Comparison of ENCODE assay signal across 14 mouse cellular contexts in the genomic region with DNA sequence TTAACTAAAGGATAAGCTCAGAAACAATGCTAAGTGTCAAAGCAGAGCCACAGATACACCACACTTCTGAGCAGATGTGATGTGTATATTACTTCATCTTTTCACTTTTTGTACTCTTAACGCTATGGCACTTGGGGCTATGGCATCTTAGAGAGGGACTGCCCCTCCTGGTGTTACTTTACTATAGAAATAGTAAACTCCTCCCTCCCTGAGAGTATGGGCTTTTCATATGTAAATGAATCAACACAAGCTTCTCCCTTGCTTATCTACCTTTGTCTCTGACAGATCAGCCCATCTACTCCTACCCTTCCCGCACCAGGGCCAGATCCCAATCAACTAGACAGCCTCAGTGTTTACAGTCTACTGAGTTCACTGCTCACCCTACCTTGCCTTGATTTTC.
"Had no signal": no experiment of that assay in that cellular context is flagged by ENCODE, and none has a peak within 500 bp of the region (broad histone marks: within the 10 kb centered on the region; RNA-seq: fewer than 3 reads in every experiment).

No protein-coding gene starts in this region.

- H3K27ac ChIP-seq: kidney, embryonic 15.5 days; limb, embryonic 12.5 days; liver, embryonic 14.5 days; neural tube, embryonic 12.5 days; stomach, embryonic 15.5 days had no signal

- DNase-seq: kidney, postnatal 14 days; liver; lung, adult 18-20 months; midbrain, embryonic 14.5 days; retina, postnatal 1 day; right cerebral cortex, postnatal 4 days; spleen, adult 18-20 months; thymus, adult 2 months; thymus, postnatal 25 days had no signal

- H3K9me3 ChIP-seq: kidney, embryonic 15.5 days; limb, embryonic 12.5 days; neural tube, embryonic 12.5 days; stomach, embryonic 15.5 days had no signal

- H3K27me3 ChIP-seq: kidney, embryonic 15.5 days; limb, embryonic 12.5 days; neural tube, embryonic 12.5 days; stomach, embryonic 15.5 days had no signal

- H3K9ac ChIP-seq: kidney, embryonic 15.5 days; limb, embryonic 12.5 days; liver, embryonic 14.5 days; neural tube, embryonic 12.5 days; stomach, embryonic 15.5 days had no signal

- H3K4me3 ChIP-seq: kidney, embryonic 15.5 days; limb, embryonic 12.5 days; neural tube, embryonic 12.5 days; stomach, embryonic 15.5 days had no signal

- H3K4me2 ChIP-seq: kidney, embryonic 15.5 days; limb, embryonic 12.5 days; neural tube, embryonic 12.5 days; stomach, embryonic 15.5 days had no signal

- H3K4me1 ChIP-seq: kidney, embryonic 15.5 days; limb, embryonic 12.5 days; stomach, embryonic 15.5 days had no signal

- H3K36me3 ChIP-seq: neural tube, embryonic 12.5 days; stomach, embryonic 15.5 days had no signal
